Mouse (Mus musculus) spleen, postnatal 14 days (tissue): ENCODE measurements around the gene Pfkl.
A peak's percentile ranks its signal among the peaks of the same experiment; 100 is the strongest.
"Not testable (repeated sequence)": the region's sequence is repeated elsewhere in the genome, so short reads cannot be mapped to it uniquely, and the experiment has no call there.

Experiments
- DNase-seq, 2 experiments: peaks; one replicate each; pipeline ENCODE4 v3.0.0; 2021 to 2022; ENCODE audit warnings: low spot score in 2 of 2

Pfkl gene

GRCm38 (mm10) chr10:78009945-78010293, at the start of gene Pfkl:
Pfkl (minus strand) TSS chr10:78010083.
- DNase-seq: no peak

- no peak for DNase-seq
Measured at GRCm38 (mm10) chr10:78057056-78057455, 47.2 kb upstream of the Pfkl start.

DNA sequence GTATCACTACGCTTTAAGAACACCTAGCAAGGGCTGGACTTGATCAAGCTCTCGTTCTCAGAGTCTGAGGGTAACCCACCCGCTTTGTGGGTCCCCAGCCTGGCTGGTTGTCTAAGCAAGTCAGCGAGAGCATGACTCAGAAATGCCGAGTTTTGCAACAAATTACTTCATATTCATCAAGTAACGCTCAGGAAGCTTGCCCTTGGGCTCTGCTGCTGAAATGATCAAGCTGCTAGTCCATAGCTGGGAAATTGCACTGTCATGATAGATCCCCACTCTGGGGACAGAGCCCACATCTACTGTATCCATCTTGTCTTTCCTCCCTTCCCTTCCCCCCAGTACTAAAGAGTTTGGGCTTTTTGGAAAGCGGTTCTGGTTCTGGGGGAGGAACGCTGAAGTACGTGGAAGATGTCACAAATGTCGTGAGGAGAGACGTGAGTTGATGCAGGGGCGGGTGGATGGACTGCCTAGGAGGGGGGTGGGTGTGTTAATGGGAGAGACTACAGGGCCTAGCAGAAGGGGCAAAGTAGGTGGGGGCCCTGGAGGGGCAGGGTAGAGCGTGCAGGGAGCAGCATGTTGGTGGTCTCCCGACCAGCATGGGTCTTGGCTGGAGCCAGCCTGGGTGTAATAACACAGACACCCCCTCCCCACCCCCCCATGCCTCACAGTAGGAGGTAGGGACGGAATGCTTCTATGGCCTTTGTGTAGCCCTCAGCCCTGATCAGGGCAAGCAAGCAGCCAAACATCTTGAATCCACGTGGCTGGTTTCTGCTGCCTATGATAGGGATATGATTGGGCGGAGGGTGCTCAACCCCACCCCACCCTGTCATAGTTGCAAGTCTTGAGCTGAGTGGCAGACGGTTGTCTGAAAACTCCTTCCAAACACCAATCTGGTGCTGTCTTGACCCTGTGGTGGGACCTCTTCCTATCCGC, 45.0 kb upstream of the Pfkl start:
- DNase-seq: no peak

DNA sequence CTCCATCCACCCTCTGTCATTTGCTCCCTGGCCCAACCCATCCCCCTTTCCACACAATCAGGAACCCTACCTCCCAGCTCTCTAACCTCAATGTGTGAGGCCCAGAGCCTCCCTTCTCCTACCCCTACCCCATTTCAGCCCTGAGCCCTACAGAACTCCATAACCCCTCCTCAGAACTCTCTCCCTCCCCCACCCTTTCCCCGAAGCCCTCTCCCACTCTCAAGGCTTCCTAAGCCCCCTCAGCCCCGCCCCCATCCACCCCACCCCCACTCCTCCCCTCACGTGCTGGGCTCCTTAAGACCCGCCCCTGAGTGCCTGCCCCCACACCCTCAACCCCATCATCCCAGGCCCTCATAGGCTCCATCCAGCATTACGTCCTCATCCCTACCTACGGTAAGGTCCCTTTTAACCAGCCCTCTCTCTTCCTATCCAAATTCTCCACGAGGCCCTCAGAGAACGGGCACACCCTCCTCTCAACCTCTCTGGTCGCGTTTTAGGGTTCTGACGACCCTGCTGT, 39.7 kb upstream of the Pfkl start:
- no peak for DNase-seq

- no peak for DNase-seq
Measured at GRCm38 (mm10) chr10:78048061-78048730, 38.3 kb upstream of the Pfkl start.

- no peak for DNase-seq
Measured at GRCm38 (mm10) chr10:78046388-78046787, 36.5 kb upstream of the Pfkl start.

- DNase-seq: no peak
Measured at GRCm38 (mm10) chr10:78044531-78044930, 34.6 kb upstream of the Pfkl start.

GRCm38 (mm10) chr10:78043406-78043836, 33.5 kb upstream of the Pfkl start, which contains the start of gene Aire:
Aire (minus strand) TSS chr10:78043610.
- peak; percentile 38 to 63 for DNase-seq

- no peak for DNase-seq
Measured at GRCm38 (mm10) chr10:78042697-78043405, 33.0 kb upstream of the Pfkl start.

DNA sequence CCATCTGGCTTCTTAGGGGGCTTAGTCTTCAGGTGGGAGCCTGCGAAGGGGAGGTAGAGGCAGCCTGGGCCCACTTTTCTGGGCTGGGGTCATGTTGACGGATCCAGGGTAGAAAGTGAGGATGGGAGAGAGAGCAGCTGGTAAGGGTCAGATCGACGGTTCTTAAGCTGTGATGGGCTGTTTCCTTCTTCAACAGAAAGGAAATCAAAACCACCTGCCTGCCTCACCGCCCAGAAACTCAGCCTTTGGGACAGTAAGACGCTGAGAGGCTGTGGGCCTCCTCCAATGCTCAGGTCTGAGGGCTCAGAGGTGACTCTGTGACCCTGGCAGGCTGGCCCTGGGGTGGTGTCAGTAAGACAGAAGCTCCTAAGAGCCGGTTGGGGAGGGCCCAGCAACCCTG, 32.2 kb upstream of the Pfkl start:
- DNase-seq: no peak

DNA sequence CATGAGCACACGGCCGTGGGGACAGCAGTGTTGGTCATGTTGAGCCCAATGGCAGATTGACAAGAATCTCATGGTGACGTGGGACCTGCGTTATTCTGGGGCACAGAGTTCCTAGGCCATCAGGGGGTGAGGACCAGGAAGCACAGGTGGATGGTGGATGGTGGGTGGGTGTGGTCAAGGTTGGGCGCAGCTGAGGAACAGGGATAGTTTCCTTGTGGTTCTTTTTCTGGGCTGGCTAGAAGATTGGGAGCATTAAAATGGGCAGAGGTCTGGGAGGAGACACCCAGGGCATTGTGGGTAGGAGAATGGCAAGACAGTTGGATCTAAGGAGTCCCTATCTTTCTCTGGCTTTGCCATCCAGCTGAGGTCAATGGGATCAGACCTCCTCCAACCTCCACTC, 31.8 kb upstream of the Pfkl start, which contains the start of gene Dnmt3l:
TSS of gene Dnmt3l (plus strand) at position 301 of the 400 bp plus-strand sequence.
- no peak for DNase-seq

DNA sequence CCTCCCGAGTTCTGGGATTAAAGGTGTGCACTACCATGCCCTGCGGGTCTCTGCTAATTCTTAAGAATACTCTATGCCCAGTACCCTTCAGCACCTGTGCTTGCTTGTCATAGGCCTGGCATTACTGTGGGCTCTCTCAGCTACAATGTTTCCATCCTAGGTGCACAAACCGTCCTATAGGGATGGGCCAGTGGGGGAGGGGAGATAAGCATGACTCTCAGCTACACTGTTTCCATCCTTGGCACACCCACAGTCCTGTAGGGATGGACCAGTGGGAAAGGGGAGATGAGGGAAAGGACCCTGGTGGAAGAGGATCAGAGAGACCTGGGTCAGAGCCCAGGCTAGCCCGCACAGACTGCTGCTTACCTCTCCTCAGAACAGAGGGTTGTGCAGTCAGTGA, 27.3 kb upstream of the Pfkl start:
- no peak for DNase-seq

DNA sequence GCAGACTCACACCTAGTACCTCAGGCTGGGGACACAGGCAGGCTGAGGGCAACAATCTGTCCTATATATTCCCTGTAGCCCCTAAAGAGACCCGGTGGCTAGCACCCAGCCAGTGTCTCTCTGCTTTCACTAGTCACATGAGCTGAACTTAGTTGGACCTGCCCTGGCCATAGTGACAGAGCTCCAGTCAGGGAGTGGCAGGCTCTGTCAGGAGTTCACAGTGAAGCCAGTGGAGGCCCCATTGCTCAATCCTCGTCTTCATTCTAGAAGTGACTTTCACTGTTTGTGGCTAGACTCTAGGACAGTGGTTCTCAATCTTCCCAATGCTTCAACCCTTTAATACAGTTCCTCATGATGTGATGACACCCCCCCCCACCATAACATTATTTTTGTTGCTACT, 22.1 kb upstream of the Pfkl start:
- no peak for DNase-seq

DNA sequence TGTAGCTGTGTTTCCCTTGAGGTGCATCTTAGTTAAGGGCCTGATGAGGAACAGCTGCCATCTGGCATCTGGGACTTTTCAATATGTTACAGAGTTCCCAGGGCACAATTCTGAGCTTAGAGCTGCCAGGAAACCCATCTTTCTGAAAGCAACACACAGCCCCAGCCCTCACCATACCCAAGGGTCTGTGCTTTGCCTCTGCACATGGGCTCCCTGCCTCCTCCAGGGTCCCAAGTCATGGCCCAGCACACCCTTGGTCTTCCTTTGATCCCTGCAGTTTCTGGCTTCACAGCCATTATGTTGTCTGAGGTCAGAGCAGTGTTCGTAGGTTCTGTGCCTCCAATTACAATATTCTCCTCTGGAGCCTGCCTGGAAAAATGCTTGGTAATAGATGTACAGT, 19.2 kb upstream of the Pfkl start:
- DNase-seq: no peak

DNA sequence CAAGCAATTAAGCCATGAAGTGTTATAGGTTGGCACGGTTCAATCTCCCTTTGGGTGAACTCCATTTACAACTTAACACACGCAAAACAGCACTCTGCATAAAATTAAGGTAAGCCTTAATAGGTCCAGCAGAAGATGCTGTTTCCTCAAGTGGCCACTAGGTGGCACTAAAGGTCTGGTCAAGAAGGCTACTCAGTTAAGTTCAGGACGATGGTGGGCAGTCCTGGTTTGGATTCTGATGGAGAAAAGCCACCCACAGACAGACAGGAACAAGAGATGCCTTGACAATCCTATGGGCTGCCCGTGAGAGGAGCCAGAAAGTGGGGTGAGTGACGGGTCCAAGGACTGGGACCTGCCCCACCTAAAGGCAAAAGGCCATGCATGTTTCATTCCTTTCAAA, 18.2 kb upstream of the Pfkl start:
- DNase-seq: peak; percentile 30 to 70

DNA sequence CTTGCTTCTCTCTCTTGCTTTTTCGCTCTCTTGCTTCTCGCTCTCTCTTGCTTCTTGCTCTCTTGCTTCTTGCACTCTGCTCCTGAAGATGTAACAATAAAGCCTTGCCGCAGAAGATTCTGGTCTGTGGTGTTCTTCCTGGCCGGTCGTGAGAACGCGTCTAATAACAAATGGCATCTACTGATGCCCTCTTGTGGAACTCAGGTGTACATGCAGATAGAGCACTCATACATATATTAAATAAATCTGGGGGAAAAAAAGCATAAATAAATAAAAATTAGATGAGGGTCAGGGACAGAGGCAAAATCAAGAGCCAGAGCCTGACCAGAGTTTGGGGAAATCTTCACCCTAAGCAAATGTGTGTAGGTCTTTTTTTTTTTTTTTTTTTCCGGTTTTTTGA, 15.6 kb upstream of the Pfkl start:
- DNase-seq: not testable (repeated sequence)

- DNase-seq: not testable (repeated sequence)
Measured at GRCm38 (mm10) chr10:78019984-78020383, 10.1 kb upstream of the Pfkl start.

- no peak for DNase-seq
Measured at GRCm38 (mm10) chr10:78019291-78019690, 9.4 kb upstream of the Pfkl start.

DNA sequence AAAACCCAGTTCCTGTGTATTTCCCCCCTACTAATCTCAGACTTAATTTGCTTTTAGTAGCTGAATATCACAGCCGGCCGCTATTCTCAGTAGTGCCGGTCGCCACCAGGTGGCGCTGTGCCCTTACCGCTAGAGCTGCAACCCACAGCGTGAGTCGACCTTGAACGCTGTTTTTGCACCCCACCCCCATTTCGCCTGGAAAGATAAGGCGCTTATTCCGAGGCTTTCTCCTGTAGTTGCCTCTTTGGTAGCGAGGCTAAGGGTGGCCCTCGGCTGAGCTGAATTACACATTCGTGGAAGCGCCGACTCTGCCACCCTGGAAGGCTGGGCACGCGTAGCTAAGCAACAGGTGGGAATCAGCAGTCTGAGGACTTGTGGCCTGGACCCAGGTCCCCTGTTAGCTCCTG, 8.9 kb upstream of the Pfkl start:
- DNase-seq: peak; percentile 59 to 77

GRCm38 (mm10) chr10:78016366-78016765, 6.5 kb upstream of the Pfkl start:
- DNase-seq: no peak

GRCm38 (mm10) chr10:78015489-78015888, 5.6 kb upstream of the Pfkl start:
- no peak for DNase-seq
